Mouse (Mus musculus) left cerebral cortex, adult 9 months (tissue): ENCODE data around the gene 0610030E20Rik.

Source experiments
- DNase-seq, 2 experiments: peaks; one replicate each; pipeline ENCODE4 v3.0.0; 2022; ENCODE audit warnings: low spot score in 2 of 2

The 0610030E20Rik gene

DNA sequence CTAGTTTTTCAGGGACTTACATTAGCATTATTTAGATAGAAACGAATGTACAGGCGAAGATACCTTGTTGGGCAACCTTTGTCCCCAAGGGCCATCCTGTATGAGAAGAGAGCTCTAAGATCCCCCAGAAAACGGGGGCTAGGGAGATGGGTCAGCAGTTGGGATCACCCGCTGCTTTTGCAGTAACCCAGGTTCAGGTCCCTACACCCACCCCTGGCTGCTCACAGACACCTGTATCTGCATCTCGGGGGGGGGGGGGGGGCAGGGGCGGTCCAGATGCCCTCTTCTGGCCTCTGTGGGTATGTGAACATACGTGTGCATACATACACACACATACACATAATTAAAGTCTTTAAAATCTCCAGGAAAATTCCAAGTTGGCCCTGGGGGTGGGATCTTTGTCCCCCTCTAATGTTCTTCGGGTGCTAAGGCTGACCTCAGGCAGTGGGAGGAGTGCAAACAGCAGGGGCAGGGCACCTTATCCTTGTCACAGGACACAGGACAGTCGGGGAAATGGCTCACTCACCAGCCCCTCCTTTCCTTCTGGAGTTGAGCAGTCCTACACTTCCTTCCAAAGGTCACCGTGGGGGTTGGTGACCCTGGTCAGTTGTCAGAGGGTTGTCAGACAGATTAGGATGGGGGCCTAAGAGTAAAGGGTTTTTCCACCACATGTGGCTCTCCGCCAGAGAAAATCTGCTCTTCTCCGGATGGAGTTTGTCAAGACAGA is 43.8 kb downstream of the 0610030E20Rik start:
- DNase-seq, result no peak

DNA sequence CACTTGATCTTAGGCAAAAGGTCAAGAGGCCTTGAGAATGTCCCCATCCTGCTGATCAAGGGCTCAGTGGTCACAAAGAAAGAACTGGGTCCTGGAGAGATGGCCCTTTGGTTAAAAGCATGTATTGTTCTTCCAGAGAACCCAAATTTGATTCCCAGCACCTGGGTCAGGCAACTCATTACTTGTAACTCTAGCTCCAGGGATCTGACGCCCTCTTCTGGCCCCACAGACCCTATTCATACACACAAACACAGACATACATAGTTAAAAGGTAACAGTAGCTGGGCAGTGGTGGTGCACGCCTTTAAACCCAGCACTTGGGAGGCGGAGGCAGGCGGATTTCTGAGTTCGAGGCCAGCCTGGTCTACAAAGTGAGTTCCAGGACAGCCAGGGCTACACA is 45.2 kb downstream of the 0610030E20Rik start:
- no peak for DNase-seq

DNA sequence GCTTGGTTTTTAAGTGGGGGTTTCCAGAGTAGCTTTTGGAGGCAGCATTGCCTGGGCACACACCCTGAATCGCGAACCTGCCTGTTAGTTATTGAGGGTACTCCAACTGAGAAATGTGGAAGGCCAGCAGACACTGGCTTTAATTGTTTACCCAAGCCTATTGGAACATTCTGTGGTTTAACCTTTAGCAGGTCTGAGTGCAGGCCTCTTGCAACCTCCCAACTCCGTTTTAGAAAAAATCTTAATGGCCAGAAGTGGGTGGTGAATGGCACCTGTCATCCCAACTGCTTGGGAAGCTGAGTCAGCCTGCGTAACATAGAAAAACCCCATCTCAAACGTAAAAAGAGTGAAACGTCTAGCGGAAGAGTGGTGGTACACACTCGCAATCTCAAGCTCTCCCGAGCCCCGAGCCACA is 49.7 kb downstream of the 0610030E20Rik start:
- no peak for DNase-seq

- no peak for DNase-seq
Observed at GRCm38 (mm10) chr6:72399967-72400366, 52.9 kb downstream of the 0610030E20Rik start.

GRCm38 (mm10) chr6:72401875-72402274 is 54.8 kb downstream of the 0610030E20Rik start:
- peak in 1 of 2 experiments; percentile 79 for DNase-seq
